Mouse (Mus musculus) MEL (cell line): ENCODE data around the gene Prex1. TPM values are rescaled to one million over a fixed set of nuclear protein-coding genes. Genes with fewer than 3 reads are reported as not detected.

Experiments
- DNase-seq: peaks from one replicate; pipeline ENCODE4 v3.0.0; 2011; ENCODE audit warnings: low read depth, low spot score
- H3K27ac ChIP-seq: 2 replicates; pipeline ENCODE4 v1.5.1; 2012; ENCODE audit warnings: low read depth, mild to moderate bottlenecking, control low read depth, low read length, moderate library complexity; ENCODE audit not compliant: control insufficient read depth
- H3K27me3 ChIP-seq, 2 experiments: fragments of 150-350 bp in 1 of 2; sonication (generic) in 1 of 2; 2 replicates each; pipeline ENCODE4 v1.6.1; 2012; ENCODE audit warnings: low read length in 2 of 2, mild to moderate bottlenecking in 2 of 2, improper control_type of control experiment in 1 of 2, moderate library complexity in 1 of 2; ENCODE audit not compliant: insufficient read depth in 2 of 2, control insufficient read depth in 1 of 2
- H3K36me3 ChIP-seq, 2 experiments: 2 replicates each; pipeline ENCODE4 v1.6.1; 2012 to 2014; ENCODE audit warnings: low read length in 2 of 2, improper control_type of control experiment in 1 of 2, inconsistent platforms in 1 of 2, mild to moderate bottlenecking in 1 of 2; ENCODE audit not compliant: insufficient read depth in 2 of 2, control insufficient read depth in 1 of 2
- H3K4me1 ChIP-seq, 2 experiments: fragments of 150-350 bp in 1 of 2; sonication (generic) in 1 of 2; 2 replicates each; pipeline ENCODE4 v1.6.1; 2012; ENCODE audit warnings: low read length in 2 of 2, improper control_type of control experiment in 1 of 2, mild to moderate bottlenecking in 1 of 2; ENCODE audit not compliant: insufficient read depth in 2 of 2, control insufficient read depth in 1 of 2
- H3K4me3 ChIP-seq, 2 experiments: fragments of 150-350 bp in 1 of 2; sonication (generic) in 1 of 2; 2 replicates each; pipeline ENCODE4 v1.5.1; 2012; ENCODE audit warnings: low read depth in 2 of 2, low read length in 2 of 2, mild to moderate bottlenecking in 2 of 2, moderate library complexity in 2 of 2, control low read depth in 1 of 2, improper control_type of control experiment in 1 of 2; ENCODE audit not compliant: control insufficient read depth in 1 of 2, insufficient read depth in 1 of 2
- H3K79me2 ChIP-seq: 2 replicates; pipeline ENCODE4 v1.6.1; 2012; ENCODE audit warnings: mild to moderate bottlenecking, low read length, moderate library complexity; ENCODE audit not compliant: control insufficient read depth, poor library complexity, insufficient read depth
- H3K9ac ChIP-seq: 2 replicates; pipeline ENCODE4 v1.6.1; 2012; ENCODE audit warnings: low read depth, mild to moderate bottlenecking, control low read depth, low read length, moderate library complexity; ENCODE audit not compliant: control insufficient read depth, poor library complexity, severe bottlenecking
- H3K9me3 ChIP-seq: fragments of 150-350 bp; sonication (generic); replicated peaks from 2 replicates; pipeline ENCODE4 v1.6.1; 2012; ENCODE audit warnings: mild to moderate bottlenecking, low read length, improper control_type of control experiment, moderate library complexity; ENCODE audit not compliant: insufficient read depth
- CHD1 ChIP-seq: IDR thresholded peaks from 2 replicates; pipeline ENCODE4 v1.6.1; 2012; ENCODE audit warnings: low read depth, mild to moderate bottlenecking, inconsistent platforms, low read length, improper control_type of control experiment
- CHD2 ChIP-seq: IDR thresholded peaks from 2 replicates; pipeline ENCODE4 v1.6.1; 2011; ENCODE audit warnings: low read length, improper control_type of control experiment
- EP300 ChIP-seq, 2 experiments: IDR thresholded peaks; 2 replicates each; pipeline ENCODE4 v1.6.1; 2011; ENCODE audit warnings: improper control_type of control experiment in 2 of 2, low read length in 2 of 2, low read depth in 1 of 2, mild to moderate bottlenecking in 1 of 2
- ETS1 ChIP-seq: IDR thresholded peaks from 2 replicates; pipeline ENCODE4 v1.6.1; 2012; ENCODE audit warnings: low read depth, mild to moderate bottlenecking, inconsistent platforms, low read length, improper control_type of control experiment, moderate library complexity
- GABPA ChIP-seq: IDR thresholded peaks from 2 replicates; pipeline ENCODE4 v1.6.1; 2012; ENCODE audit warnings: low read depth, mild to moderate bottlenecking, inconsistent platforms, low read length, improper control_type of control experiment, moderate library complexity
- GATA1 ChIP-seq: IDR thresholded peaks from 2 replicates; pipeline ENCODE4 v1.6.1; 2011; ENCODE audit warnings: low read depth, low read length, improper control_type of control experiment
- JUND ChIP-seq: IDR thresholded peaks from 2 replicates; pipeline ENCODE4 v1.6.1; 2011; ENCODE audit warnings: low read depth, mild to moderate bottlenecking, improper control_type of control experiment, low read length
- KAT2A ChIP-seq: conservative IDR thresholded peaks from 2 replicates; pipeline ENCODE4 v1.6.1; 2012; ENCODE audit warnings: low read depth, low read length, improper control_type of control experiment, inconsistent platforms
- MAFK ChIP-seq: IDR thresholded peaks from 2 replicates; pipeline ENCODE4 v1.6.1; 2011; ENCODE audit warnings: low read depth, mild to moderate bottlenecking, low read length, improper control_type of control experiment, borderline replicate concordance
- MAX ChIP-seq: IDR thresholded peaks from 2 replicates; pipeline ENCODE4 v1.6.1; 2011; ENCODE audit warnings: low read length, improper control_type of control experiment
- MAZ ChIP-seq: IDR thresholded peaks from 2 replicates; pipeline ENCODE4 v1.6.1; 2012; ENCODE audit warnings: low read depth, mild to moderate bottlenecking, inconsistent platforms, low read length, improper control_type of control experiment
- MXI1 ChIP-seq: IDR thresholded peaks from 2 replicates; pipeline ENCODE4 v1.6.1; 2011; ENCODE audit warnings: mild to moderate bottlenecking, low read depth, low read length, improper control_type of control experiment
- MYB ChIP-seq: IDR thresholded peaks from 2 replicates; pipeline ENCODE4 v1.6.1; 2011; ENCODE audit warnings: mild to moderate bottlenecking, low read depth, low read length, improper control_type of control experiment
- POLR2A ChIP-seq, 2 experiments: IDR thresholded peaks; 2 replicates each; pipeline ENCODE4 v1.6.1; 2011 to 2012; ENCODE audit warnings: low read length in 2 of 2, mild to moderate bottlenecking in 2 of 2, control low read depth in 1 of 2, improper control_type of control experiment in 1 of 2, low read depth in 1 of 2, moderate library complexity in 1 of 2; ENCODE audit not compliant: control insufficient read depth in 1 of 2, insufficient read depth in 1 of 2, poor library complexity in 1 of 2
- RAD21 ChIP-seq: IDR thresholded peaks from 2 replicates; pipeline ENCODE4 v1.6.1; 2011; ENCODE audit warnings: mild to moderate bottlenecking, low read depth, low read length, improper control_type of control experiment
- TAL1 ChIP-seq: IDR thresholded peaks from 2 replicates; pipeline ENCODE4 v1.6.1; 2012; ENCODE audit warnings: mild to moderate bottlenecking, inconsistent platforms, low read length, moderate library complexity, mixed read lengths
- TCF12 ChIP-seq: IDR thresholded peaks from 2 replicates; pipeline ENCODE4 v1.6.1; 2014; ENCODE audit warnings: low read depth, mild to moderate bottlenecking, inconsistent platforms, low read length, improper control_type of control experiment, moderate library complexity
- UBTF ChIP-seq: IDR thresholded peaks from 2 replicates; pipeline ENCODE4 v1.6.1; 2012; ENCODE audit warnings: low read depth, mild to moderate bottlenecking, inconsistent platforms, low read length, improper control_type of control experiment, moderate library complexity, borderline replicate concordance; ENCODE audit not compliant: insufficient read depth
- USF2 ChIP-seq, 2 experiments: IDR thresholded peaks; 2 replicates each; pipeline ENCODE4 v1.6.1; 2011 to 2012; ENCODE audit warnings: improper control_type of control experiment in 2 of 2, low read length in 2 of 2, borderline replicate concordance in 1 of 2, inconsistent platforms in 1 of 2, low read depth in 1 of 2, mild to moderate bottlenecking in 1 of 2; ENCODE audit not compliant: insufficient read depth in 1 of 2
- ZC3H11A ChIP-seq: IDR thresholded peaks from 2 replicates; pipeline ENCODE4 v1.6.1; 2012; ENCODE audit warnings: low read depth, mild to moderate bottlenecking, inconsistent platforms, low read length, improper control_type of control experiment
- ZKSCAN1 ChIP-seq: IDR thresholded peaks from 2 replicates; pipeline ENCODE4 v1.6.1; 2012; ENCODE audit warnings: low read depth, mild to moderate bottlenecking, inconsistent platforms, low read length, improper control_type of control experiment, moderate library complexity
- polyA plus RNA-seq, 2 experiments: library from polyadenylated mRNA; stranded (reverse) in 1 of 2; unstranded in 1 of 2; fragments of >175 nt in 1 of 2; fragments of >200 nt in 1 of 2; gene quantifications; 2 replicates each; pipeline versions ENCODE4 v1.2.1 to v1.2.4; 2012; ENCODE audit warnings: low replicate concordance in 2 of 2, low read depth in 1 of 2; ENCODE audit not compliant: insufficient read length in 2 of 2, insufficient read depth in 1 of 2, missing spikeins in 1 of 2
- total RNA-seq: library from RNA; depleted of rRNA; stranded (reverse); fragments of 300-350 nt; gene quantifications from 2 replicates; pipeline ENCODE4 v1.2.3, GENCODE M21; 2012

The Prex1 gene
- total and polyA plus RNA-seq, 3 experiments: 8.0 to 33.1 (median 15.8) TPM

DNA sequence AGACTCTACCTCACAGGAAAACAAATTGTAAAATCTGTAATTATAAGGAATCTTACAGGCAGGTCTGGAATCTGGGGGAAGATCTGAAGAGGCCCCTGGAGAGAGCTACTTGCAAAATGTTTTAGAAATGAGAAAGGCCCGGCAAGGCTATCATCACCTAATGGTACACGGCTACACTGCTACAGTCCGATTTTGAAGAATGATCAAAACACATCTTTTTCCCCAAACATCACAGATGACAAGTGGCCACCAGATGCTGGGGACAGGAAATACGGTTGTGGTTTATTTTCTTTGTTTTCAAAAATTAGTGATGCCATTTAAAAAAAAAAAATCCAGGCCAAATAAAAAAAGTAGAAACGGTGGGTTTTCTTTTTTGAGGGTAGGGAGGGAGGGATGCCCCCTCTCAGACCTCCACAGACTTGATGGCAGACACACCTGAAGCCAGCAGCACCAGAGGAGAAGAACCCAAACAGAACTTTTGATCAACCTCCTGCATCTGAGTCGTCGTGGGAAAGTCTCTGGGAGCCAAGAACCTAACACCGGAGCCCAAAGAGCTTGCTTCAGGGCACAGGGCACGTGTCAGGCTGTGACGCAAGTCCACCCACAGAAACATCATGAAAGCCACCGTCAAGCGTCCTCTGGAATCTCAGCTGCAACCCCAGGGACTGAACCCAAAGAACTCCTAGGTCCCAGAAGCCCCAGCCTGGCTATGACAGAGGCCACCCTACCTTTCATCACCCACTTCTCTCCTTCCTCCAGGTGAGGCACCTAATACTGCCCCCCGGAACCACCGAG lies 41.3 kb downstream of the Prex1 start:
- Histone ChIP-seq H3K36me3 (no peaks in the 10 kb centered on the region), H3K9me3 (no peaks in the 10 kb centered on the region), H3K79me2 (no peaks in the 10 kb centered on the region)
- DNase-seq: no peak
- no peak for TF ChIP-seq JUND
- no peak for TF ChIP-seq MXI1
- no peak for TF ChIP-seq USF2 (IDR thresholded peaks at IDR 0.05; ENCODE audit: borderline replicate concordance in 1 of 2, insufficient read depth in 1 of 2, low read depth in 1 of 2, low read length in 2 of 2)
- no peak for TF ChIP-seq CHD2
- TF ChIP-seq ZKSCAN1: no peak
- no peak for TF ChIP-seq EP300 (IDR thresholded peaks at IDR 0.05; ENCODE audit: low read depth in 1 of 2, low read length in 2 of 2)
- TF ChIP-seq TAL1: no peak
- TF ChIP-seq MYB: no peak
- TF ChIP-seq GABPA: no peak
- no peak for TF ChIP-seq KAT2A
- no peak for TF ChIP-seq RAD21
- no peak for TF ChIP-seq CHD1
- TF ChIP-seq MAX: no peak
- TF ChIP-seq MAFK: no peak
- no peak for TF ChIP-seq UBTF
- TF ChIP-seq TCF12: no peak
- TF ChIP-seq ETS1: no peak
- no peak for TF ChIP-seq ZC3H11A
- no peak for TF ChIP-seq GATA1
- no peak for TF ChIP-seq POLR2A (IDR thresholded peaks at IDR 0.05; ENCODE audit: control insufficient read depth in 1 of 2, insufficient read depth in 1 of 2, low read depth in 1 of 2, low read length in 2 of 2, poor library complexity in 1 of 2)
- TF ChIP-seq, all 39 proteins: peak for 0
- 0 out of 4 replicates have a peak, but pooled peaks cover 0 to 3% of the 10 kb centered on the region in 2 experiments for H3K4me1 ChIP-seq
- H3K9ac ChIP-seq: no peak overlapping the region
- H3K27me3 ChIP-seq: no peaks in the 10 kb centered on the region
- no peak overlapping the region for H3K27ac ChIP-seq
- H3K4me3 ChIP-seq: no peak overlapping the region

DNA sequence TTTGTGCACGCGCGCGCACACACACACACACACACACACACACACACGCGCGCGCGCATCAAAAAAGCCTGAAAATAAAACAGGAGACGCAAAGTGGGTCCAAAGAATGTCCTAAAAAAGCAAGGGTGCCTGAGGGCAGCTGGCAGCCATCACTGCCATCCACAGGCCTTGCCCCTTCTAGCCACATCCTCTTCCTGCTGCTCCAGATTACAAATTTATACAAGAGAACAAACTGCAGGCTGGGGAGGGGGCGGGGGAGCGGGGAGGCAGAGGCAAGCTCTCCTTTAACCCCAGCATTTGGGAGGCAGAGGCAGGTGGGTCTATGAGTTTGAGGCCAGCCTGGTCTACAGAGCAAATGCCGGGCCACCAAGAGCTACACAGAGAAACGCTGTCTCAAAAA lies 42.0 kb downstream of the Prex1 start:
- TF ChIP-seq ETS1 (no peak), CHD2 (no peak), MAX (no peak), MAZ (no peak), RAD21 (no peak)
- TF ChIP-seq, all 39 proteins: peak for 0
- Histone ChIP-seq H3K9ac (no peak overlapping the region), H3K9me3 (no peaks in the 10 kb centered on the region), H3K27me3 (no peaks in the 10 kb centered on the region), H3K4me3 (no peak overlapping the region), H3K27ac (no peak overlapping the region), H3K4me1 (peaks cover under 1 to 3% of the 10 kb centered on the region in 2 experiments; a peak in 2 of 4 replicates), H3K79me2 (no peaks in the 10 kb centered on the region), H3K36me3 (no peaks in the 10 kb centered on the region)
- no peak for DNase-seq
